Mouse (Mus musculus) B cell, adult 62 days (primary cell): ENCODE results near the gene Akr1b8. TPM values are rescaled to one million over a fixed set of nuclear protein-coding genes. Genes with fewer than 3 reads are reported as not detected.

Source experiments
- total RNA-seq: library from RNA; stranded (reverse); gene quantifications from 4 replicates; pipeline ENCODE4 v1.2.4, GENCODE M21; 2023

The Akr1b8 gene
- total RNA-seq: 0.72 TPM in 1 of 4 replicates, not detected in the others

GRCm38 (mm10) chr6:34353658-34354353 lies at the start of gene Akr1b8:
Gene Akr1b8 (plus strand): TSS chr6:34354119.

GRCm38 (mm10) chr6:34316854-34317771 lies 36.8 kb upstream of the Akr1b8 start, which contains the start of gene Akr1b3:
Gene Akr1b3 (minus strand): TSS chr6:34317478.

GRCm38 (mm10) chr6:34384110-34384661 lies 30.3 kb downstream of the Akr1b8 start, which contains the start of gene Akr1b10:
Gene Akr1b10 (plus strand): TSS chr6:34384218.

GRCm38 (mm10) chr6:34412023-34412422 lies 58.1 kb downstream of the Akr1b8 start, which contains the start of gene Akr1b7:
Gene Akr1b7 (plus strand): TSS chr6:34412334.

Other genes starting within 250 kb of the Akr1b8 start
- 23.3 to 25.5 TPM (median 24.1 TPM) in 4 replicates for gene Slc35b4, start 177.0 kb upstream of the Akr1b8 start, total RNA-seq
- gene Akr1b3, start 36.6 kb upstream of the Akr1b8 start, total RNA-seq: 77.9 to 94.8 TPM (median 92.9 TPM) in 4 replicates
- gene Akr1b10, start 30.1 kb downstream of the Akr1b8 start, total RNA-seq: 30.2 to 37.6 TPM (median 33.5 TPM) in 4 replicates
- gene Akr1b7, start 58.2 kb downstream of the Akr1b8 start, total RNA-seq: 0.45 to 0.92 TPM (median 0.88 TPM) in 3 of 4 replicates, not detected in the other
- 13.4 to 15.4 TPM (median 13.9 TPM) in 4 replicates for gene Bpgm, start 122.1 kb downstream of the Akr1b8 start, total RNA-seq
- 0.15 to 1.4 TPM (median 0.48 TPM) in 4 replicates for gene Cald1, start 244.4 kb downstream of the Akr1b8 start, total RNA-seq